Mouse (Mus musculus): ENCODE measurements around the gene Scpep1. TPM values are rescaled to one million over a fixed set of nuclear protein-coding genes. Genes with fewer than 3 reads are reported as not detected.
A peak's percentile ranks its signal among the peaks of the same experiment; 100 is the strongest.

The Scpep1 gene
- polyA plus RNA-seq, 1 experiment from 2014 or later: 57.4 TPM

GRCm38 (mm10) chr11:88934089-88935000, 20.9 kb downstream of the Scpep1 start:
- WGBS: 94% methylated on average over 19 of the region's 19 CpGs
- Histone ChIP-seq H3K4me1 (replicated peaks) (no peaks in the 10 kb centered on the region), H3K36me3 (peaks cover 93% of the 10 kb centered on the region), H3K27me3 (ENCODE audit: insufficient read depth, poor library complexity, severe bottlenecking) (no peaks in the 10 kb centered on the region), H3K4me3 (no peak overlapping the region), H3K9me3 (no peaks in the 10 kb centered on the region), H3K27ac (no peak overlapping the region)
- no peak for DNase-seq (ENCODE audit: low spot score)

- H3K27ac ChIP-seq: no peak overlapping the region
- no peaks in the 10 kb centered on the region for H3K4me1 ChIP-seq (replicated peaks)
- no peaks in the 10 kb centered on the region for H3K9me3 ChIP-seq
- H3K36me3 ChIP-seq: peaks cover 94% of the 10 kb centered on the region
- 96% methylated on average over 9 of the region's 9 CpGs for WGBS
- no peak overlapping the region for H3K4me3 ChIP-seq
- H3K27me3 ChIP-seq (ENCODE audit: insufficient read depth, poor library complexity, severe bottlenecking): no peaks in the 10 kb centered on the region
- no peak for DNase-seq (ENCODE audit: low spot score)
Observed at GRCm38 (mm10) chr11:88933030-88933429, 22.2 kb downstream of the Scpep1 start.

- peaks cover 95% of the 10 kb centered on the region for H3K36me3 ChIP-seq
- H3K27me3 ChIP-seq (ENCODE audit: insufficient read depth, poor library complexity, severe bottlenecking): no peaks in the 10 kb centered on the region
- no peak overlapping the region for H3K27ac ChIP-seq
- no peak for DNase-seq (ENCODE audit: low spot score)
- H3K4me1 ChIP-seq (replicated peaks): no peaks in the 10 kb centered on the region
- 72% methylated on average over 14 of the region's 14 CpGs for WGBS
- no peak overlapping the region for H3K4me3 ChIP-seq
- no peaks in the 10 kb centered on the region for H3K9me3 ChIP-seq
Observed at GRCm38 (mm10) chr11:88931692-88932530, 23.4 kb downstream of the Scpep1 start.

- H3K36me3 ChIP-seq: peaks cover 94% of the 10 kb centered on the region
- H3K9me3 ChIP-seq: no peaks in the 10 kb centered on the region
- 84% methylated on average over 5 of the region's 5 CpGs for WGBS
- DNase-seq (ENCODE audit: low spot score): no peak
- H3K4me3 ChIP-seq: no peak overlapping the region
- H3K27ac ChIP-seq: no peak overlapping the region
- no peaks in the 10 kb centered on the region for H3K4me1 ChIP-seq (replicated peaks)
- no peaks in the 10 kb centered on the region for H3K27me3 ChIP-seq (ENCODE audit: insufficient read depth, poor library complexity, severe bottlenecking)
Observed at GRCm38 (mm10) chr11:88926566-88926965, 28.7 kb downstream of the Scpep1 start.

GRCm38 (mm10) chr11:88909388-88910036, 45.8 kb downstream of the Scpep1 start:
- no peaks in the 10 kb centered on the region for H3K27me3 ChIP-seq (ENCODE audit: insufficient read depth, poor library complexity, severe bottlenecking)
- no peaks in the 10 kb centered on the region for H3K36me3 ChIP-seq
- H3K27ac ChIP-seq: no peak overlapping the region
- H3K9me3 ChIP-seq: 0 out of 2 replicates have a peak, but pooled peaks cover 7% of the 10 kb centered on the region
- no peaks in the 10 kb centered on the region for H3K4me1 ChIP-seq (replicated peaks)
- no peak for DNase-seq (ENCODE audit: low spot score)
- WGBS: 90% methylated on average over 8 of the region's 8 CpGs
- H3K4me3 ChIP-seq: no peak overlapping the region

- H3K4me1 ChIP-seq (replicated peaks): no peaks in the 10 kb centered on the region
- DNase-seq (ENCODE audit: low spot score): peak; percentile 49
- WGBS: 91% methylated on average over 1 of the region's 1 CpGs
- H3K27ac ChIP-seq: no peak overlapping the region
- 0 out of 2 replicates have a peak, but pooled peaks cover 7% of the 10 kb centered on the region for H3K9me3 ChIP-seq
- no peaks in the 10 kb centered on the region for H3K27me3 ChIP-seq (ENCODE audit: insufficient read depth, poor library complexity, severe bottlenecking)
- no peaks in the 10 kb centered on the region for H3K36me3 ChIP-seq
- H3K4me3 ChIP-seq: no peak overlapping the region
Observed at GRCm38 (mm10) chr11:88908557-88909211, 46.6 kb downstream of the Scpep1 start.

GRCm38 (mm10) chr11:88907886-88908285, 47.4 kb downstream of the Scpep1 start:
- no peaks in the 10 kb centered on the region for H3K36me3 ChIP-seq
- no peak for DNase-seq (ENCODE audit: low spot score)
- H3K27ac ChIP-seq: no peak overlapping the region
- no peak overlapping the region for H3K4me3 ChIP-seq
- H3K4me1 ChIP-seq (replicated peaks): no peaks in the 10 kb centered on the region
- H3K27me3 ChIP-seq (ENCODE audit: insufficient read depth, poor library complexity, severe bottlenecking): no peaks in the 10 kb centered on the region
- H3K9me3 ChIP-seq: 0 out of 2 replicates have a peak, but pooled peaks cover 7% of the 10 kb centered on the region
- WGBS: 94% methylated on average over 7 of the region's 7 CpGs

- no peaks in the 10 kb centered on the region for H3K27me3 ChIP-seq (ENCODE audit: insufficient read depth, poor library complexity, severe bottlenecking)
- H3K4me3 ChIP-seq: no peak overlapping the region
- H3K27ac ChIP-seq: no peak overlapping the region
- no peaks in the 10 kb centered on the region for H3K36me3 ChIP-seq
- H3K9me3 ChIP-seq: 0 out of 2 replicates have a peak, but pooled peaks cover 5% of the 10 kb centered on the region
- no peaks in the 10 kb centered on the region for H3K4me1 ChIP-seq (replicated peaks)
- no peak for DNase-seq (ENCODE audit: low spot score)
- whole genome bisulfite sequencing: 33% methylated on average over 2 of the region's 2 CpGs
Observed at GRCm38 (mm10) chr11:88905621-88906020, 49.6 kb downstream of the Scpep1 start.

- Histone ChIP-seq H3K27me3 (ENCODE audit: insufficient read depth, poor library complexity, severe bottlenecking) (0 out of 2 replicates have a peak, but pooled peaks cover 2% of the 10 kb centered on the region), H3K4me1 (replicated peaks) (no peaks in the 10 kb centered on the region), H3K27ac (no peak overlapping the region), H3K36me3 (no peaks in the 10 kb centered on the region), H3K9me3 (no peaks in the 10 kb centered on the region), H3K4me3 (no peak overlapping the region)
- DNase-seq (ENCODE audit: low spot score): no peak
- WGBS: 69% methylated on average over 2 of the region's 2 CpGs
Observed at GRCm38 (mm10) chr11:88904080-88904479, 51.2 kb downstream of the Scpep1 start.

- Histone ChIP-seq H3K4me3 (no peak overlapping the region), H3K36me3 (no peaks in the 10 kb centered on the region), H3K27ac (no peak overlapping the region), H3K27me3 (ENCODE audit: insufficient read depth, poor library complexity, severe bottlenecking) (peaks cover 9% of the 10 kb centered on the region; the same call in 1 of the 2 replicates), H3K4me1 (replicated peaks) (0 out of 2 replicates have a peak, but pooled peaks cover under 1% of the 10 kb centered on the region), H3K9me3 (no peaks in the 10 kb centered on the region)
- 91% methylated on average over 6 of the region's 6 CpGs for WGBS
- no peak for DNase-seq (ENCODE audit: low spot score)
Observed at GRCm38 (mm10) chr11:88902762-88903161, 52.5 kb downstream of the Scpep1 start.

GRCm38 (mm10) chr11:88901341-88901802, 53.9 kb downstream of the Scpep1 start:
- WGBS: 84% methylated on average over 7 of the region's 7 CpGs
- DNase-seq (ENCODE audit: low spot score): no peak
- H3K27me3 ChIP-seq (ENCODE audit: insufficient read depth, poor library complexity, severe bottlenecking): peaks cover 19% of the 10 kb centered on the region; the same call in 1 of the 2 replicates
- H3K4me1 ChIP-seq (replicated peaks): 0 out of 2 replicates have a peak, but pooled peaks cover 4% of the 10 kb centered on the region
- H3K36me3 ChIP-seq: no peaks in the 10 kb centered on the region
- no peak overlapping the region for H3K4me3 ChIP-seq
- no peaks in the 10 kb centered on the region for H3K9me3 ChIP-seq
- H3K27ac ChIP-seq: no peak overlapping the region

- WGBS: 94% methylated on average over 6 of the region's 6 CpGs
- Histone ChIP-seq H3K9me3 (no peaks in the 10 kb centered on the region), H3K4me3 (no peak overlapping the region), H3K27me3 (ENCODE audit: insufficient read depth, poor library complexity, severe bottlenecking) (peaks cover 19% of the 10 kb centered on the region; the same call in 1 of the 2 replicates), H3K4me1 (replicated peaks) (0 out of 2 replicates have a peak, but pooled peaks cover 4% of the 10 kb centered on the region), H3K27ac (no peak overlapping the region), H3K36me3 (no peaks in the 10 kb centered on the region)
- no peak for DNase-seq (ENCODE audit: low spot score)
Observed at GRCm38 (mm10) chr11:88899561-88899960, 55.7 kb downstream of the Scpep1 start.

Data from hindbrain, embryonic 10.5 days (tissue).